Mouse (Mus musculus): ENCODE measurements around the gene Fndc3b.
"Not testable (repeated sequence)": the region's sequence is repeated elsewhere in the genome, so short reads cannot be mapped to it uniquely, and the experiment has no call there.

Gene Fndc3b

GRCm38 (mm10) chr3:27503279-27504038 lies 207.6 kb downstream of the Fndc3b start:
- in situ Hi-C loops (cut with MseI, MboI) = no loop called here

- in situ Hi-C loops (cut with MseI, MboI) = no loop called here
Measured at GRCm38 (mm10) chr3:27495296-27496073, 215.6 kb downstream of the Fndc3b start.

- in situ Hi-C loops (cut with MseI, MboI) = no loop called here
Measured at GRCm38 (mm10) chr3:27494698-27495097, 216.4 kb downstream of the Fndc3b start.

- in situ Hi-C loops (cut with MseI, MboI) = no loop called here
Measured at GRCm38 (mm10) chr3:27494066-27494465, 217.0 kb downstream of the Fndc3b start.

- in situ Hi-C loops (cut with MseI, MboI) = no loop called here
Measured at GRCm38 (mm10) chr3:27491821-27492220, 219.3 kb downstream of the Fndc3b start.

- in situ Hi-C loops (cut with MseI, MboI) = no loop called here
Measured at GRCm38 (mm10) chr3:27491367-27491766, 219.7 kb downstream of the Fndc3b start.

- in situ Hi-C loops (cut with MseI, MboI) = no loop called here
Measured at GRCm38 (mm10) chr3:27490891-27491290, 220.2 kb downstream of the Fndc3b start.

GRCm38 (mm10) chr3:27489550-27489949 lies 221.6 kb downstream of the Fndc3b start:
- in situ Hi-C loops (cut with MseI, MboI) = no loop called here

- in situ Hi-C loops (cut with MseI, MboI) = no loop called here
Measured at GRCm38 (mm10) chr3:27485141-27485540, 226.0 kb downstream of the Fndc3b start.

GRCm38 (mm10) chr3:27484698-27485097 lies 226.4 kb downstream of the Fndc3b start:
- in situ Hi-C loops (cut with MseI, MboI) = no loop called here

- in situ Hi-C loops (cut with MseI, MboI) = no loop called here
Measured at GRCm38 (mm10) chr3:27483762-27484161, 227.3 kb downstream of the Fndc3b start.

GRCm38 (mm10) chr3:27483321-27483720 lies 227.8 kb downstream of the Fndc3b start:
- in situ Hi-C loops (cut with MseI, MboI) = no loop called here

GRCm38 (mm10) chr3:27481738-27482137 lies 229.4 kb downstream of the Fndc3b start:
- in situ Hi-C loops (cut with MseI, MboI) = no loop called here

- in situ Hi-C loops (cut with MseI, MboI) = no loop called here
Measured at GRCm38 (mm10) chr3:27479378-27479777, 231.7 kb downstream of the Fndc3b start.

GRCm38 (mm10) chr3:27478563-27479156 lies 232.4 kb downstream of the Fndc3b start:
- in situ Hi-C loops (cut with MseI, MboI) = no loop called here

- in situ Hi-C loops (cut with MseI, MboI) = not testable (repeated sequence)
Measured at GRCm38 (mm10) chr3:27477749-27478148, 233.4 kb downstream of the Fndc3b start.

- in situ Hi-C loops (cut with MseI, MboI) = no loop called here
Measured at GRCm38 (mm10) chr3:27475899-27476298, 235.2 kb downstream of the Fndc3b start.

- in situ Hi-C loops (cut with MseI, MboI) = no loop called here
Measured at GRCm38 (mm10) chr3:27473801-27474599, 237.1 kb downstream of the Fndc3b start.

GRCm38 (mm10) chr3:27472846-27473245 lies 238.3 kb downstream of the Fndc3b start:
- in situ Hi-C loops (cut with MseI, MboI) = no loop called here

GRCm38 (mm10) chr3:27470781-27471180 lies 240.3 kb downstream of the Fndc3b start:
- in situ Hi-C loops (cut with MseI, MboI) = no loop called here

- in situ Hi-C loops (cut with MseI, MboI) = no loop called here
Measured at GRCm38 (mm10) chr3:27469971-27470370, 241.1 kb downstream of the Fndc3b start.
